Mouse (Mus musculus): Measurements from ENCODE around the gene Sidt1. TPM values are rescaled to one million over a fixed set of nuclear protein-coding genes. Genes with fewer than 3 reads are reported as not detected.

Sidt1 gene
- total and polyA plus RNA-seq, 3 experiments = not detected

DNA sequence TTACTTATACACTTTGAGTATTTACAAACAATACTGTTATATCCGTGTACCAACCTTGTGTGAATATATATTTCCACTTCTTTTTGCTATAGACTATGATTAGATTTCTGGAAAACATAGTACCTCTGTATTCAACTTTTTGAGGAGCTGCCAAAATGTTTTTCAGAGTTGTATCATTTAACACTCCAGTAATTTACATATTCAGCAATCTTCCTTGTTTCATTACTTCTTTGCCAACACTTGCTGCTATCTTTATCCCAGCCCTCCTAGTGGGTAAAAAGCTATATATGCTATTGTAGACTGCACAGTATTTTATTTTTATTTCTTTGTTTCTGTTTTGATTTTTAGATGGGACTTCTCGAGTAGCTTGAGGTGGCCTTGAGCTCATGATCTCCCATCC is 29.2 kb downstream of the Sidt1 start:
- Histone ChIP-seq H3K79me2 (ENCODE audit: control insufficient read depth, insufficient read depth, low read length, poor library complexity) (no peaks in the 10 kb centered on the region), H3K4me3 (ENCODE audit: control insufficient read depth in 1 of 2, insufficient read depth in 1 of 2, low read depth in 2 of 2, low read length in 2 of 2) (no peak overlapping the region), H3K36me3 (ENCODE audit: control insufficient read depth in 1 of 2, insufficient read depth in 2 of 2, low read length in 2 of 2) (no peaks in the 10 kb centered on the region), H3K27me3 (ENCODE audit: control insufficient read depth in 1 of 2, insufficient read depth in 2 of 2, low read length in 2 of 2) (peaks cover 0 to 1% of the 10 kb centered on the region in 2 experiments; a peak in 1 of 4 replicates), H3K9ac (ENCODE audit: control insufficient read depth, low read depth, low read length, poor library complexity, severe bottlenecking) (no peak overlapping the region), H3K4me1 (ENCODE audit: control insufficient read depth in 1 of 2, insufficient read depth in 2 of 2, low read length in 2 of 2) (no peaks in the 10 kb centered on the region), H3K9me3 (replicated peaks; ENCODE audit: insufficient read depth, low read length) (no peaks in the 10 kb centered on the region), H3K27ac (ENCODE audit: control insufficient read depth, low read depth, low read length) (no peak overlapping the region)
- no peak for TF ChIP-seq RAD21 (IDR thresholded peaks at IDR 0.05; ENCODE audit: low read depth, low read length)
- no peak for TF ChIP-seq TAL1 (IDR thresholded peaks at IDR 0.05; ENCODE audit: low read length)
- TF ChIP-seq SMC3 (IDR thresholded peaks at IDR 0.05; ENCODE audit: low read depth, low read length) = no peak
- no peak for TF ChIP-seq MYC (IDR thresholded peaks at IDR 0.05; ENCODE audit: low read depth, low read length)
- no peak for TF ChIP-seq E2F4 (IDR thresholded peaks at IDR 0.05; ENCODE audit: borderline replicate concordance, low read depth, low read length)
- no peak for TF ChIP-seq MAFK (IDR thresholded peaks at IDR 0.05; ENCODE audit: borderline replicate concordance, low read depth, low read length)
- TF ChIP-seq GABPA (IDR thresholded peaks at IDR 0.05; ENCODE audit: low read depth, low read length) = no peak
- no peak for TF ChIP-seq JUND (IDR thresholded peaks at IDR 0.05; ENCODE audit: low read depth, low read length)
- no peak for TF ChIP-seq MAX (IDR thresholded peaks at IDR 0.05; ENCODE audit: low read length)
- no peak for TF ChIP-seq HCFC1 (IDR thresholded peaks at IDR 0.05; ENCODE audit: low read depth, low read length)
- TF ChIP-seq ZC3H11A (IDR thresholded peaks at IDR 0.05; ENCODE audit: low read depth, low read length) = no peak
- no peak for TF ChIP-seq KAT2A (conservative IDR thresholded peaks at IDR 0.05; ENCODE audit: low read depth, low read length)
- DNase-seq (ENCODE audit: low read depth, low spot score) = no peak

GRCm38 (mm10) chr16:44302126-44302892 is 30.7 kb downstream of the Sidt1 start:
- DNase-seq (ENCODE audit: low read depth, low spot score) = no peak
- peaks cover 0 to 3% of the 10 kb centered on the region in 2 experiments; a peak in 2 of 4 replicates for H3K27me3 ChIP-seq (ENCODE audit: control insufficient read depth in 1 of 2, insufficient read depth in 2 of 2, low read length in 2 of 2)
- H3K27ac ChIP-seq (ENCODE audit: control insufficient read depth, low read depth, low read length) = no peak overlapping the region
- H3K36me3 ChIP-seq (ENCODE audit: control insufficient read depth in 1 of 2, insufficient read depth in 2 of 2, low read length in 2 of 2) = no peaks in the 10 kb centered on the region
- no peaks in the 10 kb centered on the region for H3K9me3 ChIP-seq (replicated peaks; ENCODE audit: insufficient read depth, low read length)
- TF ChIP-seq HCFC1 (IDR thresholded peaks at IDR 0.05; ENCODE audit: low read depth, low read length) (no peak), POLR2AphosphoS2 (IDR thresholded peaks at IDR 0.05; ENCODE audit: low read length) (no peak), ZC3H11A (IDR thresholded peaks at IDR 0.05; ENCODE audit: low read depth, low read length) (no peak), EP300 (IDR thresholded peaks at IDR 0.05; ENCODE audit: low read depth in 1 of 2, low read length in 2 of 2) (no peak), NELFE (IDR thresholded peaks at IDR 0.05; ENCODE audit: low read depth, low read length) (no peak), SMC3 (IDR thresholded peaks at IDR 0.05; ENCODE audit: low read depth, low read length) (no peak), ETS1 (IDR thresholded peaks at IDR 0.05; ENCODE audit: low read depth, low read length) (no peak), ZNF384 (IDR thresholded peaks at IDR 0.05; ENCODE audit: low read depth, low read length) (no peak), KAT2A (conservative IDR thresholded peaks at IDR 0.05; ENCODE audit: low read depth, low read length) (no peak), ZMIZ1 (IDR thresholded peaks at IDR 0.05; ENCODE audit: low read depth, low read length) (no peak), CHD2 (IDR thresholded peaks at IDR 0.05; ENCODE audit: low read length) (no peak), TAL1 (IDR thresholded peaks at IDR 0.05; ENCODE audit: low read length) (no peak), MXI1 (IDR thresholded peaks at IDR 0.05; ENCODE audit: low read depth, low read length) (no peak), MYC (IDR thresholded peaks at IDR 0.05; ENCODE audit: low read depth, low read length) (no peak), MYB (IDR thresholded peaks at IDR 0.05; ENCODE audit: low read depth, low read length) (no peak), TCF12 (IDR thresholded peaks at IDR 0.05; ENCODE audit: low read depth, low read length) (no peak), MEF2A (IDR thresholded peaks at IDR 0.05; ENCODE audit: extremely low read depth, insufficient replicate concordance, low read depth, low read length, poor library complexity, severe bottlenecking) (no peak), UBTF (IDR thresholded peaks at IDR 0.05; ENCODE audit: borderline replicate concordance, insufficient read depth, low read depth, low read length) (no peak)
- H3K4me1 ChIP-seq (ENCODE audit: control insufficient read depth in 1 of 2, insufficient read depth in 2 of 2, low read length in 2 of 2) = no peaks in the 10 kb centered on the region
- H3K9ac ChIP-seq (ENCODE audit: control insufficient read depth, low read depth, low read length, poor library complexity, severe bottlenecking) = no peak overlapping the region
- H3K79me2 ChIP-seq (ENCODE audit: control insufficient read depth, insufficient read depth, low read length, poor library complexity) = no peaks in the 10 kb centered on the region
- no peak overlapping the region for H3K4me3 ChIP-seq (ENCODE audit: control insufficient read depth in 1 of 2, insufficient read depth in 1 of 2, low read depth in 2 of 2, low read length in 2 of 2)
